Mouse (Mus musculus) E14TG2a.4 (cell line): Measurements from ENCODE around the gene Rabep1.

Experiments used
- CTCF ChIP-seq: conservative IDR thresholded peaks from 2 replicates; pipeline ENCODE4 v1.5.1; 2014; ENCODE audit warnings: low read length
- NANOG ChIP-seq: IDR thresholded peaks from 2 replicates; pipeline ENCODE4 v1.6.1; 2014; ENCODE audit warnings: borderline replicate concordance, low read length, mixed read lengths
- POU5F1 ChIP-seq: IDR thresholded peaks from 2 replicates; pipeline ENCODE4 v1.6.1; 2014; ENCODE audit warnings: low read length, borderline replicate concordance

DNA sequence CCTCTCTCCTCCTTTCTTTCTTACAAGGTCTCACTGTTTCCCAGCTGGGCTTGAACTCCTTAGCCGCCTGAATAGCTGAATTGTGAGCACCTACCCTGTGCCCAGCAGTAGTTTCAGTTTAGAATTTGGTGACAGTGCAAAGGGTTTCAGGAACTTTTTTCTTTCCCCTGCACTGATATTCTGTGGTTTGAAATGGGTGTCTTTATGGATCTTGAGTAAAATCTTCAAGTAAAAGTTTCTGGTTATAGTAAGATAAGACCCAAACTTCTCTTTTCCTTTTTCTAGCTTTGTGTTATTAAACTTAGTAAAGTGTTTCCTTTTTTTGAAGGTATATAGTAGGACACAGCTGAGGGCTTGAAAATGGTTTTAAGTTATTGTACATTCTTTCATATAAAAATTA lies 26.5 kb downstream of the Rabep1 start:
- TF ChIP-seq CTCF = no peak
- no peak for TF ChIP-seq NANOG
- TF ChIP-seq POU5F1 = no peak
